In the genomic region with DNA sequence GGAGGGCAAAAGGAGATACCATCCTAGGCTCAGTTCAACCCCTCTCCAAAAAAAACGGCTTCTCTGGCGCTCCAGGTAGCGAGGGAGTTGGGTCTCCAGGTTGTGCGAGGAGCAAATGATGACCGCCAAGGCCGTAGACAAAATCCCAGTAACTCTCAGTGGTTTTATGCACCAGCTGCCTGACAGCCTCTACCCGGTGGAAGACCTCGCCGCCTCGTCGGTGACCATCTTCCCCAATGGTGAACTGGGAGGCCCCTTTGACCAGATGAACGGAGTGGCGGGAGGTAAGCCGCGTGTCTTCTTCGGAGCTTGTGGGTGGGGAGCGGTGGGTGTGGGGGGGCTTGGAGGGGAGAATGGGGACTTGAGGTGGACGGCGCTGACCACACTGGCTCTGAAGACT, we compare ENCODE assay signal across 8 mouse cellular contexts. TPM values are rescaled to one million over a fixed set of nuclear protein-coding genes. Genes with fewer than 3 reads are reported as not detected.
DNase-seq lines count a peak whose midpoint lies in the region; ATAC-seq and TF ChIP-seq lines count a peak whose summit lies in the region.

No protein-coding gene starts in this region.

- no peaks in the 10 kb centered on the region for H3K9me3 ChIP-seq in heart, embryonic 16.5 days (replicated peaks; ENCODE audit: control insufficient read depth, low read length)
- no peaks in the 10 kb centered on the region for H3K9me3 ChIP-seq in liver, embryonic 13.5 days (replicated peaks)
- H3K9me3 ChIP-seq in stomach, embryonic 16.5 days (replicated peaks; ENCODE audit: control insufficient read depth, low read length), result no peaks in the 10 kb centered on the region

- peak overlapping the region; percentile 99 for H3K4me2 ChIP-seq in heart, embryonic 16.5 days (ENCODE audit: low read depth, low read length)
- peak overlapping the region; percentile 89 for H3K4me2 ChIP-seq in liver, embryonic 13.5 days
- H3K4me2 ChIP-seq in stomach, embryonic 16.5 days (ENCODE audit: low read depth, low read length), result peak overlapping the region; percentile 99

- intact Hi-C loops in left cerebral cortex, adult 2 months (cut with DNase I), result loop anchor here (5.0 to 10.0 kb wide), 4 partner anchors 109 to 633 kb away; no protein-coding TSS in a partner anchor
- intact Hi-C loops in left cerebral cortex, postnatal 10 days (cut with DNase I), result loop anchor here (5.0 kb wide), 3 partner anchors 189 to 319 kb away; no protein-coding TSS in a partner anchor
- intact Hi-C loops in left cerebral cortex, postnatal 14 days (cut with DNase I), result loop anchor here (5.0 to 10.0 kb wide), 2 partner anchors 221 to 467 kb away; no protein-coding TSS in a partner anchor

- peaks cover 68% of the 10 kb centered on the region for H3K27me3 ChIP-seq in heart, embryonic 16.5 days (ENCODE audit: control insufficient read depth, insufficient read depth, low read length)
- peaks cover 95% of the 10 kb centered on the region for H3K27me3 ChIP-seq in liver, embryonic 13.5 days
- peaks cover 71% of the 10 kb centered on the region for H3K27me3 ChIP-seq in stomach, embryonic 16.5 days (ENCODE audit: control insufficient read depth, insufficient read depth, low read length)

- H3K4me3 ChIP-seq in left cerebral cortex, adult 2 months, result peak overlapping the region; percentile 72
- H3K4me3 ChIP-seq in heart, embryonic 16.5 days (ENCODE audit: low read length), result peak overlapping the region; percentile 88
- peak overlapping the region; percentile 67 for H3K4me3 ChIP-seq in liver, embryonic 13.5 days (replicated peaks)
- peak overlapping the region; percentile 59 for H3K4me3 ChIP-seq in stomach, embryonic 16.5 days (replicated peaks; ENCODE audit: low read length)

- H3K36me3 ChIP-seq in heart, embryonic 16.5 days (ENCODE audit: control insufficient read depth, insufficient read depth), result no peaks in the 10 kb centered on the region
- H3K36me3 ChIP-seq in liver, embryonic 13.5 days, result no peaks in the 10 kb centered on the region
- H3K36me3 ChIP-seq in stomach, embryonic 16.5 days (ENCODE audit: control insufficient read depth, insufficient read depth, low read length), result no peaks in the 10 kb centered on the region

- H3K27ac ChIP-seq in left cerebral cortex, adult 2 months, result no peak overlapping the region
- H3K27ac ChIP-seq in heart, embryonic 16.5 days (ENCODE audit: low read length), result no peak overlapping the region
- no peak overlapping the region for H3K27ac ChIP-seq in liver, embryonic 13.5 days
- no peak overlapping the region for H3K27ac ChIP-seq in stomach, embryonic 16.5 days (ENCODE audit: low read length)

- peaks cover 31% of the 10 kb centered on the region for H3K4me1 ChIP-seq in heart, embryonic 16.5 days (ENCODE audit: control insufficient read depth, insufficient read depth, low read length)
- H3K4me1 ChIP-seq in liver, embryonic 13.5 days (replicated peaks), result peaks cover 37% of the 10 kb centered on the region
- H3K4me1 ChIP-seq in stomach, embryonic 16.5 days (ENCODE audit: control insufficient read depth, insufficient read depth, low read length), result peaks cover 26% of the 10 kb centered on the region

- WGBS in heart, embryonic 16.5 days, result 1% methylated on average over 19 of the region's 19 CpGs
- 1% methylated on average over 19 of the region's 19 CpGs for WGBS in liver, embryonic 13.5 days (ENCODE audit: insufficient replicate concordance)
- under 1% methylated on average over 19 of the region's 19 CpGs for WGBS in stomach, embryonic 16.5 days

- TF ChIP-seq CTCF in left cerebral cortex, adult 2 months (IDR thresholded peaks at IDR 0.05), result no peak

- DNase-seq in left cerebral cortex, adult 2 months (ENCODE audit: extremely low spot score in 1 of 2, low spot score in 2 of 2), result no peak
- no peak for DNase-seq in left cerebral cortex, postnatal 10 days (ENCODE audit: extremely low spot score in 1 of 2, low spot score in 2 of 2)
- DNase-seq in adrenal gland, postnatal 14 days, result peak; percentile 18
- DNase-seq in liver, embryonic 13.5 days, result no peak
- DNase-seq in layer of hippocampus, adult 18-20 months (ENCODE audit: low spot score in 2 of 2), result no peak
- DNase-seq in left cerebral cortex, postnatal 14 days (ENCODE audit: low spot score in 2 of 2), result no peak

- peak overlapping the region; percentile 77; the same call in 1 of the 2 replicates for H3K9ac ChIP-seq in heart, embryonic 16.5 days (ENCODE audit: low read length)
- H3K9ac ChIP-seq in liver, embryonic 13.5 days, result no peak overlapping the region
- no peak overlapping the region for H3K9ac ChIP-seq in stomach, embryonic 16.5 days (ENCODE audit: low read length)

- no peak for ATAC-seq in heart, embryonic 16.5 days (replicated peaks; ENCODE audit: extremely low read depth, insufficient read depth, low FRiP score)
- ATAC-seq in liver, embryonic 13.5 days (ENCODE audit: low read depth), result no peak
- no peak for ATAC-seq in stomach, embryonic 16.5 days (ENCODE audit: insufficient read depth, low FRiP score)

RNA-seq across cellular contexts. Expression of a gene that starts 2.8 kb away (rescaled TPM):
- total RNA-seq in left cerebral cortex, adult 2 months (2021), result 10 to 100 TPM; 14.2 to 30.7 TPM
- total RNA-seq in left cerebral cortex, postnatal 10 days (2021), result 1 to 10 TPM; 3.1 to 4.4 TPM
- 1.2 and 2.6 TPM in 2 replicates for total RNA-seq in adrenal gland, postnatal 14 days (2021)
- 0.75 and 1.2 TPM in 2 replicates for polyA plus RNA-seq in heart, embryonic 16.5 days (2015; fragmentation: Nextera tagmentation; extraction: Ambion mirVana)
- 0.12 and 0.22 TPM in 2 replicates for polyA plus RNA-seq in liver, embryonic 13.5 days (2015; fragmentation: Nextera tagmentation; extraction: Ambion mirVana)
- polyA plus RNA-seq in stomach, embryonic 16.5 days (2015; fragmentation: Nextera tagmentation; extraction: Ambion mirVana), result 0.32 and 0.34 TPM in 2 replicates
- 1 to 10 TPM; 6.4 to 7.0 TPM for total RNA-seq in layer of hippocampus, adult 18-20 months (2021)
- 10 to 100 TPM in 1 of 2 experiments, 1 to 10 TPM in 1; 7.1 to 10.5 TPM for total RNA-seq in left cerebral cortex, postnatal 14 days (2021)

RNA-seq across cellular contexts. Expression of a gene that starts 10.6 kb away (rescaled TPM):
- total RNA-seq in left cerebral cortex, adult 2 months (2021), result 10 to 100 TPM; 36.6 to 37.7 TPM
- total RNA-seq in left cerebral cortex, postnatal 10 days (2021), result 10 to 100 TPM; 41.0 to 44.4 TPM
- 24.2 and 25.9 TPM in 2 replicates for total RNA-seq in adrenal gland, postnatal 14 days (2021)
- 43.9 and 46.0 TPM in 2 replicates for polyA plus RNA-seq in heart, embryonic 16.5 days (2015; fragmentation: Nextera tagmentation; extraction: Ambion mirVana)
- polyA plus RNA-seq in liver, embryonic 13.5 days (2015; fragmentation: Nextera tagmentation; extraction: Ambion mirVana), result 15.9 and 20.1 TPM in 2 replicates
- polyA plus RNA-seq in stomach, embryonic 16.5 days (2015; fragmentation: Nextera tagmentation; extraction: Ambion mirVana), result 50.6 and 51.9 TPM in 2 replicates
- 10 to 100 TPM; 35.4 to 35.7 TPM for total RNA-seq in layer of hippocampus, adult 18-20 months (2021)
- total RNA-seq in left cerebral cortex, postnatal 14 days (2021), result 10 to 100 TPM; 37.6 to 39.0 TPM
